Mouse (Mus musculus) CD4-positive, CD25-positive, alpha-beta regulatory T cell, adult 4 months (primary cell): ENCODE data around the gene Tprg. TPM values are rescaled to one million over a fixed set of nuclear protein-coding genes. Genes with fewer than 3 reads are reported as not detected.

ENCODE experiments used
- ATAC-seq: one replicate; pipeline ENCODE4 v1.8.0; 2017
- polyA plus RNA-seq, 2 experiments: library from polyadenylated mRNA; unstranded; fragments of 100-300 nt; shearing (Covaris generic); gene quantifications; one replicate each; pipeline ENCODE4 v1.2.1; 2017

The Tprg gene
- polyA plus RNA-seq, 2 experiments from 2014 or later: not detected

DNA sequence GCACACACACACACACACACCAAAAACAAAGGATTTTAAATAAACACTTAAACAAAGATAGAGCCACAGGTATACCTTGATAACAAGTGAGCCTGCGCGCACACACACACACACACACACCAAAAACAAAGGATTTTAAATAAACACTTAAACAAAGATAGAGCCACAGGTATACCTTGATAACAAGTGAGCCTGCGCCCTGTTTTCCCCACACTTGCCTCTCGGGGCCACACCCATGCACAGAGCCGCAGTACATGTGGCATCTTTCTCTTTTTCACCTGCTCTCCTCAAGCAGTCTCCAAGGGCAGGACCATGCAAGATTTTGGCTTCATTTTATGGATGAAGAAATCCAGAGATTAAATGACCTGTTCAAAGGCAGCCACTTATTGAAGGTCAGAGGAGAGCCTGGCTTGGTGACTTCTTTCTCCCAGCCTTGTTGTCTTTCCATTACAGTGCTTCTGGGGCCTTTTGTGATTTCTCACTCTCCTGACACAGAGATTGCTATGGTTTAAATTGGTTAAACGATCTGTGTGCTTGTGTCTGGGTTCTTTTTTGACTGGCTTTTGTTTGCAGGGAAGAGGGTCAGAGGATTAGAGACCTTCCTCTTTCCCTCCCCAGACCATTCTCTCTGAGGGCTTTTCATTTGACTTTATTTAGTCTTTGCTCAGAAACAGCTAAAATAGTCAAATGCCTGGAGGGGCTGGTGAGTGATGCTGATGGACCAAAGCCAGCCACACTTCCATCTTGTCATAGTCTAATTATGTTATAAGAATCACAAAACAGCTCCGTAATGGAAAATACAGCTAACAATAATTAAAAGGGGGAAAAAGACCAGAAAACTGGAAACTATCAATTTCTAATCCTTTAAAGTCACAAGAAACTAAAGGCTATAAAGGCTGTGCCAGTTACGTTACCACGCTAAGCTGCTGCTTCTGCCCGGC is 46.9 kb downstream of the Tprg start:
- no peak for ATAC-seq

DNA sequence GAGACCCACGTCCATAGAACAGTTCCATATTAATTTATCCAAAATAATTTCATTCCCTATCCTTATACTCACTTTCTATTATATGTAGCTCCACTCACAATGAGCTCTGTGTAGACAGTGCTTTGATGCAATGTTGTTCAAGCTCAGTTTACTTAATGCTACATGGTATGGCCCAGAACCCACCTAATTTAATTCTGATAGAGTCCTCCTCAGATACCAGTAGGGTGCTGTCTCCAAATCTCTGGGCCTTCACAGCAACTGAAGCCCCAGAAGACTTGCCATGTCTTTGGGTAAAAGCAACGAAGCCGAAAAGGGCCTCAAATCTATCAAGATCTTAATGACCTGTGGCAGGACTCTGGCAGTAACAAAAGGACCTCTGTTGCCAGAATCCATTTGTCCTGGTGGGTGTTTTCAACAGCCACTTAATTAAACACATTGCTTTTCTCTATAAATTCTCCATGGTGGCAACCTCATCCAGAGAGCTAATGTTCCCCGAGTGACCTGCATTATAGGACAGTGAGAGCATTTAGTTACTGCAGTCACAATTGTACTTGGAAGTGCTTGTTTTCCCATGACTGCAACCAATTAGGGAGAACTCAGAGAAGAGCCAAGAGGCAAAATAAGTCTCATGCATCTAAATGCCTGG is 48.6 kb downstream of the Tprg start:
- ATAC-seq: no peak

GRCm38 (mm10) chr16:25349626-25350025 is 63.0 kb downstream of the Tprg start:
- ATAC-seq: no peak

GRCm38 (mm10) chr16:25367834-25368233 is 81.2 kb downstream of the Tprg start:
- no peak for ATAC-seq

- no peak for ATAC-seq
Measured at GRCm38 (mm10) chr16:25369984-25370412, 83.4 kb downstream of the Tprg start.

DNA sequence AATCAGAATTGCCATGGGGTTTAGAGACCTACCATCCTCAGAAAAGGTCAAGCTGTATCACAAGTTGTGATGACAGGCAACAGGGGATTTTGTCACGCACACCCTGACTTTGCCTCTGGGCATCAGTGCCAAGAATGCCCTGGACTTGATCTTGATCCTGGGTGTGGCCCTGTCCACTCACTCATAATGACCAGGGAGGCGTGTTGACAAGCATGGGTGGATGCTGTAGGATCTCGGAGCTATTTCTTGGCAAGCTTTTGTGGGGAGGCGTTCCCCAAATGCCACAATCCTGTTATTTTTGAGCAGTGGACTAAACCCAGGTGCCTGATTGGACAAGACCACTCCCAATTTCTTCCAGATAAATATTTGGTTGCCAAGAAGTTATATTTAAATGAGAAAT is 87.5 kb downstream of the Tprg start:
- ATAC-seq: no peak

GRCm38 (mm10) chr16:25374775-25375174 is 88.2 kb downstream of the Tprg start:
- no peak for ATAC-seq

DNA sequence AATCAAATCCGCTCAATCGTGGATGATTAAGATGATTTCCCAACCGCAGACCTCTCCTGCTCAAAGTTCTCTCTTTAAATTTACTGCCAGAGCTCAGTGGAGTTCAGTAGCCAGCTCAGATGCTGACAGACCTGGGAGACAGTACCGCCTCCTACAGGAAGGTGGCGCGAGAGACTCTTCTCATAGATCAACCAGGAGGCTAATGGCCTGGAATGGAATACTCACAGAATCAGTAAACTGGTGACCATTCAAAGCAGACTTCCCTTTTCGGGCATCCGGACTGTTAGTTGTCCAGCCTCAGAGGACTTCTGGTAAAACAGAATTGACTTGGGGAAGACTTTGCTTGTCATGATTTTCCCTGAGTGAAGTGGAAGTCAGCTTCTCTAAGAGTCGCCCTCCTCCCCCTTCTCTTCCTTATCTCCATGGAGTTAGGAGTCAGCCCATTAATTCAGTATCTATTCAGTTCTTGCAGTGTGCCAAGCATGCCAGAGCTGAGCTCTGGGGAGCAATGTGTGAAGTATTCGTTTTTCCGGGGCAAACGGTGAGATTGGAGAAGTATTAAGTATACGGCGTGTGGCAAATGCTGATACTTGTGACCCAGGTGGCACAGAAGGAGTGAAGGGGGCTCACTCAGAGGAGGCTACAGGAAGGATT is 90.2 kb downstream of the Tprg start:
- ATAC-seq: no peak

DNA sequence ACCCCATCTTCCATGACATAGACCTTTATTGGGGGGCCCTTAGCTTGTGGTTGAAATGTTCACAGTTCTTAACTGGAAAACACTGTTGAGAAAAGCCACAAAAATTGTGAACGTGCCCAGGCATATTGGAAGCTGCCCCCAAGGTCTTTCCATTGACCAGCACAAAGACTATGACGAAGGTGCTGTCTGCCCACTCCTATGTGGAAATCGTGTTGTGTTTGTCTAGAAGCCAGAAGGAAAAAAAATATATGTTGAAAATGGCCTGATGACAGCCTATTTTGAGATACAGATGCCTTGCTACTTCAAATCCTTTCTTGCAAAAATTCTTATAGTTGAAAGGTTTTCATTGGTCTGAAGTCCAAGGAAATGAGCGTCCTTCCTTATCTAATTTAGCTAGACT is 91.1 kb downstream of the Tprg start:
- no peak for ATAC-seq

- no peak for ATAC-seq
Measured at GRCm38 (mm10) chr16:25385498-25386192, 99.0 kb downstream of the Tprg start.

DNA sequence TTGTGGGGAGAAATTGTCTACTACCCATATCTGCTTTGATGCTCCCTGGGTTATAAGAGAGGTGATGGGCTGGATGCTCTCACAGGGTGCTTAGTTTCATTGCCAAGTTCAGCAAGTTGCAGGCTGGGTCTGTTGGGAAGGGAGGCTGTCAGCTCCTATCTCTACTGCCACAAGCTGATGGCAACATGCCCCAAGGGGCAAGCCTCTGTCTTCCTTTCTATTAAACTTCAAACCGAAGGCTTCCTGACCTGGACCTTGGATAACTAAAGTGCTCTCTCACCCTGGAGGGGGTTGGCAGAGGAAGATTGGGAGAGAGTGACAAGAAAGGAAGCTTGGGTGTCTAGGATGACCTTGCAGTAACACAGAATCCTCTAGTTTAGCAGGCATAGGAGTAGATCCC is 108.1 kb downstream of the Tprg start:
- no peak for ATAC-seq

- ATAC-seq: no peak
Measured at GRCm38 (mm10) chr16:25404156-25404555, 117.5 kb downstream of the Tprg start.

DNA sequence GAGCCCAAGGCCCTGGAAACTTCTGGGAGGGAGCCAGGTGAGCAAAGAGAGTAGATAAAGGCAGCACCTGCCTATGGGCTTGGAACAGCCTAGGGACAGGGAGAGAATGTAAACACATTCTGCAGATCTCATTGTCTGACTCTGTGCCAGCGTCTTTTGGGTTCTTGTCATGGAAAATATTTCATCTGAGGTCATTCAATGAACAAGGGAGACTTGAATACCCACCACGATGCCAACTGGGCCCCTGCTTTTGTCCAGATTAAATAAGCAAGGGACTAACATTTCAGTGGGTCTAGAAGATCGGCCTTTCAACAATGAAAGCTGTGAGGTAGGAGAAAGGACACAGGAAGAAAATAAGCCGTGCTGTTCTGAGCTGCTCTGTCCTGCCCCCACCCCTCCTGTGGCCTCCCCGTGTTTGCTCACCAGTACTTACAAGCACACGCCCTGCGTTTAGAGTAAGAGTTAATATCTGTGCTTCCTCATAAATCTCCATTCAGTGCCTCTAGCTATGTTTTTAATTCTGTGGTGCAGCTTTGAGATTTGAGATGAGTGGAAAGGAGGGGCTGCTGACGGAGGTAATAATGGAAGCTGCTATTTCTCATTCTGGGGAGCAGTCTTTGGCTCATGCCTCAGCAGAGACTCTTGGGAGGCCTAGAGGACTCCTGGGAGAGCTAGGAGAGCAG is 120.7 kb downstream of the Tprg start:
- no peak for ATAC-seq

DNA sequence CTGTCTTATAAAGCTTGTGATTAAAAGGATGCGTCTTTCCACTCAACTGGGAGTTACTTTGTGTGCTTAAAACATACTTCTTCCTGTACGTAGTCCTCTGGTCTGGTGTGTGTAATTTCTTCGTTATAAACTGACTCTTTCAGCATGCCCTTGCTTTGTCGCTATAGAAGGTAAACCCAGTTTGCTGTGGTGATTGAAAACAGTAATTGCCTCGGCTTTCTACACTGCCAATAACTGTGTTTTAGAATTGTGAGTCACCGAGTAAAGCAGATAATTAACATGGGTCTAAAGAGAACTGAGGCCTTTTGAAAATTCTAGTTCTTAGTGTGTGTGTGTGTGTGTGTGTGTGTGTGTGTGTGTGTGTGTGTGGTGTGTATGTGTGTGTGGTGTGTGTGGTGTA is 121.4 kb downstream of the Tprg start:
- ATAC-seq: no peak

GRCm38 (mm10) chr16:25411307-25411706 is 124.7 kb downstream of the Tprg start:
- ATAC-seq: no peak

DNA sequence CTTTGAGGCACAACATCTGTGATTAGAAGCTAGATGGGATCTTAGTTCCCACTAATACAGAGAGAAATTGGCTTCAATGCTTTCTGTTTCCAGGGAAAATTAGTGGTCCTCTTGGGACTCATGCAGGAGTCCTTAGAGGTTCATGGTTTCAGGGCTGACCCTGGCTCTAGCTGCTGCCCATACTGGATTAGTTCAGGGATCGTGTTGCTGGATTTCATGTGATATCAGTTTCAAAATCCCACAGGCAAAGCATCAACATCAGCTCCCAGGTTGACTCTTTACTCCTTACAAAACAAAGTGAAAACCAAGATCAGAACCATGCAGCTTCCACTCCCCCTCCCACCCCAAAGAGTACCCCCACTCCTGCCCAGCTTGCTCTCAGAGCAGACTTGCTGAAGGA is 127.3 kb downstream of the Tprg start:
- ATAC-seq: no peak

DNA sequence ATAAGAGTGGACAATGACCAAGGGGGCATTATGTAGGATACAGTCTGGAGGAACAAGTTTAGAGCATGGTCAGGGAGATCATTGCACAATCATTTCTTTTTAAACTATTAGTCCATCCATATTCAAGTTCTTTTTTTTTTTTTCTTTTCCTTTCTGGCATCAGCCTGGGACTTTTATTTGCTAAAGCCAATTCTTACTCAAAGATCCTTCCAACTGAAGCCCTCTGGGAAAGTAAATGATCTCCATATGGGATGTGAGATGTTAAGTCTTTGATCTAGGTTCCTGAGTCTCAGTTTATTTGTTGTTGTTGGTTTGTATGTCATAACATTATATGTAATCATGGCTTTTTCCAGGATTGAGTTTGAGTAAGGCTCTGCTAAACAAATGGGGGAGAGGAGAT is 128.6 kb downstream of the Tprg start:
- ATAC-seq: no peak

DNA sequence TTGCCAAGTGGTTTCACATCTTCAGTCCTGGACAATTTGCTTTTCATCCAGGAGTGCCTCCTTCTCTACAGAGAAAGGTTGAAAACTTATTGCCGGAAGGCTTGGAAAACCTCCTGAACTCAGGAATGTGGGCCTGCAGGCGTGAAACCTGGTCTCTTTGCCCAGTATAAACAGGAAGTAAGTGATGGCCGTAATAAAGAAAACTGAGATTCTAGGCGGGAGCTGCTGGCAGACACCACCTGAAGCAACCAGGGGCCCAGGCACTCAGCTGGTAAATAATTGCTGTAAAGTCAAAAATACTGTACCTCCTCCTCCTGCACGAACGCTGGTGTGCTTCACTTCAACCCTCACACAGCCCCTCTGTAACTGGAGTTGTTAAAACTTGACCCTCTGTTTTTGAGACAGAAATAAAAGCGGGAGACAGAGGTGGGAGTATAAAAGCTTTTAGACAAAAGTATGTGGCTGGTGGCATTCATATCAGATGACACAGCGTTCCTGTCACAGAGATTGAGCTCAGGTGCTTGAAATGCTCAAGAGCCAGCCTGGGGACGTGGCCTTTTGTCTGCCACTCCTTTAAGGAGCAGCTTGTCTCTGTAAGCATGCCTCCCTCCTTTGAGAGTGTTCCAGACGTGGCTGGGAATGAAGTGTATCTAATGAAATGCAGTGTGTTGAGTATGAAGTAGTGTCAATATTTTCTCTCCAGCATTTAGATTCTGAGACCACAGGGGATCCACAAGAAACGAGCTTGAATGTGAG is 131.4 kb downstream of the Tprg start:
- ATAC-seq: no peak

DNA sequence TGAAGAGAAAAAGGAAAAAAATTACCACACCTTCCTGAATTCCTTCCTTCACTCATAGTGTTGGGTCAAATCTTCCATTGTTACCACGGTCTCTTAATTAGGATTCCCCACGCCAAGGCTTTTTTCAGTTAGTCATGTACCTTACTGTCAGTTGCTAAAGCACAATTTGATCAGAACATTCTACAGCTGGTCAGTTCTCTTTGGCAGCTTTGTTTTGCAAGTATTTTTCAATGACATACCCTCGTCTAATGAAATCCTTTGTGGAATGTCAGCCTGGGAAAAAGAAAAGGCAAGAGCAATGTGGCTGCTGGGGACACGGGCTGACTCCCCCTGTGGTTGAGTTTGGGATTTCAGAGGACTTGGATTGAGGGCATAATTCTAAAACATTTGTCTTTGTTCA is 136.4 kb downstream of the Tprg start:
- no peak for ATAC-seq

- ATAC-seq: no peak
Measured at GRCm38 (mm10) chr16:25424001-25424400, 137.4 kb downstream of the Tprg start.

DNA sequence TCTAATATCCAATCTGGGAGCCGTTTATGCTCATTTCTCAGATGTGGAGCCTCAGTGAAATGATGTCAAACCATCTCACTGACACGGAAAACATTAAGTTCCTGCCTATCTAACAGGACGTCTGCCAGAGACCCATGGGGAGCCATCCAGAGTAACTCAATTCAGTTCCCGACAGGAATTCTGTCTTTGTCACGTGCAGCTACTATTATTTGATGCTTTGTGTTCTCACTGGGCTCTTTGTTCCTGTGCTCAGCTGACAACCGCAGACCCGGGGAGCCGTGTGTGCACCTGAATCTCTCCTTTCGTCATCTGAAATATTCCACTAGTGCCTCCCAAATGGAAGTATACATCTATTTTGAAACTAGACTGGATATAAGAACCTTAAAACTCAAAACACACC is 138.3 kb downstream of the Tprg start:
- ATAC-seq: no peak

GRCm38 (mm10) chr16:25425376-25425775 is 138.8 kb downstream of the Tprg start:
- no peak for ATAC-seq
